Mouse (Mus musculus) embryo, embryonic 10 days (tissue): ENCODE data around the gene Prdm5.

Source experiments
- DNase-seq: peaks from one replicate; pipeline ENCODE4 v3.0.0-alpha.2; 2015; ENCODE audit warnings: low spot score

Gene Prdm5

DNA sequence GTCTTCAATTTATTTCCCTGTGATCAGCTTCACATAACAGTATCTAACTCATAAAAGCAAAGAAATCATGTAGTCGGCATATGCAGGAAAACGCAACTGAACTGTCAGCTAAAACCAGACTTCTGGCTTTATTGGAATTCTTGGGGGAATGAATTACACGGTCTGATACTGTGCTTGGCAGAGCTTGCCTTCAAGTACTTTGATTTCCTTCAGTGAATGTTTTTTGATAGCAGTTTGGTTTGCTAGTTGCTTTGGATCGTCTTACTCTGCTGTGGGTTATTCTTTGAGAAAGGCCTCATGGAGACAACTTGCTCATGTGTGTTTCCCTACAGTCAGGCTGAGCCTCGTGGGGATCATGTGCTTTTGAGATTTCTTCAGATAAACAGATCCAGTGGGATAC, 52.7 kb downstream of the Prdm5 start:
- no peak for DNase-seq

DNA sequence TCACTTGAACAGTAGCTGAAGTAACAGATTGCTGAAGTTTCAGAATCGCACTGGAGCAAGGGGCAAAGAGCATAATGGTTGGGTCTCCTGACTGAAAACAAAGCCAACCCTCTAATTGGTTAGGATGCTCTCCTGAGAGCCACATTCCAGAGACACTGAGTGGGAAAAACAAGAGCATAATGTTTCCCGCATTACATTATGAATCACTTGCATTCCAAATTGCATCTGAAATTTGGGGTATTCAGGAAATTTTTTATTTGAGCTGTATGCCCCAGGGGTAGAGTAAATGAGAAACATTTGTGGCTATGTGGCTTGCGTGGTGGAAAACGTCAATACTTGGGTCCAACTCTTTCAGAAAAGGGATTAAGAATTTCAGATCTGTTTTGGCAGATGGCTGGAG, 55.2 kb downstream of the Prdm5 start:
- no peak for DNase-seq

DNA sequence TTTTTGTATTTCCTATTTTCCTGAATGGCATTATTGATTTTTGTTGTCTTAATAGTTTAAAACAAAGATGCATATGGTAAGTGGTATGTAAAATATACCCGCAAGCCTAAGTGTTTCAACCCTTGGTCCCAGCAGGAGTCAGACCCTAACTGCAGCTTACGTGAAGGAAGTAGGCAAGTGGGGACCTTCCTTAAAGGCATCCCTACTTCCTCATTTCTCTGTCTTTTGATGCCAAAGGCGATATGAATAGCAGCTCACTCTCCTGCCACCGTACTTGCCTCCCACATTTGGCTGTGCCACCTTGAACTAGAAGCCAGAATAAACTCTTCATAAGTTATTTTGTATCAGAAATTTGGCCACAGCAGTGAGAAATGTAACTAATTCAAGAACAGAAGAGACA, 63.8 kb downstream of the Prdm5 start:
- no peak for DNase-seq

DNA sequence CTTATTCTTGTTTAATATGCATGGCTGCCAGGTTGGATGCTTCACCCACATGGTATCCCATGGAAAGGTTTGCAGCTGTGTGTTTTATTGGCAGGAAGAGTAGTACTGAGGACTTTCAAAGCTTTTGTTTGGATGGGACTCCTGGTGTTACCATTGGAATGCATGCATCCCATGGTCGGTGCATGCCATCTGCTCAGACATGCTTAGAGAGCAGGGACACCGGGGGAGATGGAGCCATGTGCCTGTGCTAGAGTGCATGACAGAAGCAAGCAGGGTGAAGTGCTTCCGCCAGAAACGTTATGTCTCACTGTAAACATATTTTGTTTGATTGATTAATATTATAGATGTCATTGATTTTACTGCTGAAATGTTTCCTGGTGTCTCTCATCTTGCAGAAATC, 70.3 kb downstream of the Prdm5 start:
- no peak for DNase-seq

DNA sequence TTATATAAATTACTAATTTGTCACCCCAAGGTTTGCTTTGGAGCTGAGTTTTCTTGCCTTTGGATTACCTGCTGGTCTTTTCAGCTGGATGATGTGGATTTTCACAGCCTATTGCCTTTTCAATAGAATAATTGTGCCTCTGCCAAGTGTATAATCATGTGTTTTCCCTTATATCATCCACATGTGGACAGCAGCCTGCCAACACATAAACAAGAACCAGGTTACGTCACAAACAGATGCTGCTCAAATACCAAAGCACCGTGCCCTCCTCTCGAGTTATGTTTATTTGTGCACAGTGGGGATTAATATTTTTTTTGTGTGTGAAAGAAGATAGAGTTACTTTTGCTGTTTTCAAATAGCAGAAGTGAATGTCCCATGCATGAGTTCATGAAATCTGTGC, 70.9 kb downstream of the Prdm5 start:
- DNase-seq = no peak

DNA sequence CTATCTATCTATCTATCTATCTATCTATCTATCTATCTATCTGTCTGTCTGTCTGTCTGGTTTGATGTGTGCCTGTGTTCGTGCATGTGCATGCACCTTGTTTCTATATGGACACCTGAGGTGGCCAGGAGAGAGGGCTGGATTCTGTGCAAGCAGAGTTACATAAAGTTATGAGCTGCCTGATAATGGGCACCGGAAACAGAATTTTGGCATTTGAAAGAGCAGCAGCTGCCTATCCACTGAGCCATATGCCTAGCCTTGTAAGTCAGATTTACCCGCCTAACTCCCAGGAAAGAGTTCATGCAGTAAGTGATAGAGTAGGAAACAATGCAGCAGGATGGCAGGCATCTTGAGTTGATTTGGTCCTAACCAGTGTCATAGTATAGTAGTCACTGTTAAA, 71.4 kb downstream of the Prdm5 start:
- no peak for DNase-seq

DNA sequence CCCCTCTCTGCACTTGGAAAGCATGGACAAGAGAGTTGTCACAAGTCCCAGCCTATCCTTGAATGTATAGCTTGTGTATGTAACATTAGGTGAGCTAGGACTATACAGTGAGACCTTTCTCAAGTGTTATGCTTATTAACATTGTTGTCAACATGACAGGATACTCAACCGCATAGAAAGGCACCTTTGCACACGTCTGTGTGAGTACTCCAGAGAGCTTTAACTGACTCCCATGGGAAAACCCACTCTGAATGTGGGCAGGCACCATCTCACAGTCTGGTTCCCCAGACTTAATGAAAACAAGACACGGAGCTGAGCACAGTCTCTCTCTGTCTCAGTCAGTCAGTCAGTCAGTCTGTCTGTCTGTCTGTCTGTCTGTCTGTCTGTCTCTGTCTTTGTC, 75.2 kb downstream of the Prdm5 start:
- no peak for DNase-seq

DNA sequence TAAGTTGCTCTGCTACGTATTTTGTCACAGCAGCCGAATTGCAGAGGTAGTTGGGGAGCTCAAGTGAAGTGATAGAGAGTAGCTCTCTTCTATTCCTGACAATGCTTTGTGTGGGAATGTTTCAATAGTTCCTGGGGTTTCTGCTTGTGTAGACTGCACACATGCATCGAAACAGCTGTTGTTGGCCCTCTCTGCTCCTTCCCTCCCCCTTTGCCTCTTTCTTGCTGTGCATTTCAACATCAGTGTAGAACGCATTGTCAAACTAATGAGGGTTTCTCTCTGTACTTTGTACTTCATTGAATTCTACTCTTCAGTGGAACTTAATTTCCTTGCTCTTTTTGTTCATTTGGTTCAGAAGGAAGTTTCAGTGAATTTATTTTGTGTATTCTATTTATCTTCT, 75.8 kb downstream of the Prdm5 start:
- peak; percentile 19 for DNase-seq

DNA sequence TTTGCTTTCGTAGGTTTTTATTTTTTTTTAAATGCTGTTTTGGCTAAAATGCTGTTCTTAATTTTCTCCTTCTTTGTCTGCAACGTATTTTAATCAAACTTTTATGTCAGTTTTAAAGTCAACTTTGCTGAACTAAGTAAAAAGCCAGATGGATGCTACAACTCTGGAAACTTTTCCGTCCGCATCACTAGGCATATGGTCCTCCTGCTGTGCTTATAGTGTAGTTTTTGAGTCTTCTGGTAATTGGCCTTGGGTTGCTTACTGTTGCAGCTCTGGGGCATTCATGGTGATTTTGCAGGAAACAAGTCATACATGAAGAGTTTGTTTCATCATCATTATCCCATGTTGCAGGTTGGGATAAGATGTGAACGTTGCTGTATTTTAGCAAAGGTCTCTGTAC, 81.8 kb downstream of the Prdm5 start:
- DNase-seq = no peak

DNA sequence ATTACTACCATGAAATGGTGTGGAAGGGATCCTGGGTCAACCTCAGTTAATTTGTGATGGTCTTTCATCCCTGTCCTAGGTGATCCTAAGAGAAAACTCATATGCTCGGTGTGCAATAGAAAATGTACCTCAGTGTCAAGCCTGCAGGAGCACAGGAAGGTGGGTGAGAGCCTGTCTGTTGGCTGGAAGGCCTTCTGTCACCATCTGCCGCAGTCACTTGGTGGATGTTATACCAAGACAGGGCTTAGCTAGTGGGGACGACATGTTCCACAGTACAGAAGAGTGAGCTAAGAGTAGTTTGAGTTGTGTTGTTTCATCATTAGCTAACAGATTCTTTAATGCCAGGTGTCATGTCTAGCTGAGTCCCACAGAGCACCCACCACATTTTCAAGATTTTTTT, 84.0 kb downstream of the Prdm5 start:
- DNase-seq = no peak

DNA sequence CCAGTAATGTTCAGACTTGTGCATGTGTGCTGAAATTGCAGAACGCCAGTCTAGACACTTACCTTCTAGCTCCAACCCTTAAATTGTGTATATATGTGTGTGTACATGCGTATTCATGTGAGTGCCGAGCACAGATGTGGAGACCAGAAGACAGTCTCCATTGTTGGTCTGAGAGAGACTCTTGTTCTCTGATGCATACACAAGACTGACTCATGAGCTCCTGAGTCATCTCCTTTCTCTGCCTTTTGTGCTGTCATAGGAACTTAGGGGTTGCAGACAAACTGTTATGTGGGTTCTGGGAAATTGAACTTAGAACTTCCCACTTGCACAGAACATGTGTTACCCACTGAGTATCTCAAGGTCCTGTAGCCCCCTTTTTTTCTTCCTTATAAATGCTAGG, 85.4 kb downstream of the Prdm5 start:
- no peak for DNase-seq

DNA sequence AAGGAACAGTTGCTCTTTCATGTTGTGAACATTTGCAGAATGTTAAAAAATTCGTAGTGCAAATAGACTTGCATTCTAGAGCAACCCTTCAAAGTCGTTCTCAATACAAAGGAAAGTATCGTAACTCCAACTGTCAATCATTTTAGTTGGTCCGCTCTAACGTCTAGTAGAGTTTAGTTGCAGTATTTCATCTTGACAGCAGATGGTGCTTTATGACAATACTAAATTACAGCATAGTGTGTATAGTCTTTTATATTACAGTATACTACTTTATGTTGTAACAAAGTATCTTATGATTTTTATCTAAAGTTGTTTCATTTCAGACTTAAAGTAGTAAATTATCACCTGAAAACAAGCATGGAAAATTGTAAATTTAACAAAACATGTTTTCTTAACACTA, 86.1 kb downstream of the Prdm5 start:
- DNase-seq = no peak

DNA sequence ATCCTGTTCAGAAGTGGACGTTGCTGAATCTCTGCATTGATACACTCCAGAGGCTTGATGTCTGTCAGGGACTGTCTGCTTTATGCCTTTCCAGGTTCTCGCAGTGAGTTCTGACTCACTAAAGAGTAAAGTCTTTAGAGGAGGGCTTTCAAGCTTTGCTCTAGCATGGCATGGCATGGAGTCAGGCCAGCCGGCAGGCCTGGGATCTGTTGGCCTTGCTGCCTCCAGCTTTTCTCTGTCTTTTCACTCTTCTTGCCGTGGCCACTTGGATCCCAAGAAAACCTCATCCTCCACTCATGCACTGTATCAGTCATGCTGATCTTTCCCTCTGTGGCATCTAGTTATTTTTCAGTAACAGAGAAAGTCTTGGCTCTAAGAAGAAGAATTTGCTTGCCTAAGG, 87.1 kb downstream of the Prdm5 start:
- no peak for DNase-seq

DNA sequence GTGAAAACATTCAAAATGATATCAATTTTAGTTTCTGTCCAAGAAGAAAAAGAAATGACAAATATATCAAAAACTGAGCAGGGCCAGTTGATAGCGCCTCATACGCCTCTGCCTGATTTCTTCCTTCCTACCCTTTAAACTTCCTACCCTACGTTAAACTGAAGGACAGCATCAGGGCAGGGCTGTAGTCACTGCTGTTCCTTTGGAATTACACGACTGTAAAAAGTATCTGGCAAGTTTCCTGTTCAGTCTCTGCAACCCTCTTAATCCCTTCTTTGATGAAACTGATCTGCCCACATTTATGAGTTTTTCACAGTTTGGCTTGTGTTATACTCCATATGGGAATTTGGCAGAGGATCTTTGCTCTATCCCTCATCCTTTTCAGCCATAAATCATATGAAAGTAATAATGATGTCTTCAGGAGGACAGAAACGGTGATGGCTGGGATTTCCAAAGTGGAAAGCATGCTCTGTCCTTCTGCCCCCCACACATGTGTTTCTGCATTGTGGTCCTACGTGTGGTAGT, 93.0 kb downstream of the Prdm5 start:
- DNase-seq = no peak

DNA sequence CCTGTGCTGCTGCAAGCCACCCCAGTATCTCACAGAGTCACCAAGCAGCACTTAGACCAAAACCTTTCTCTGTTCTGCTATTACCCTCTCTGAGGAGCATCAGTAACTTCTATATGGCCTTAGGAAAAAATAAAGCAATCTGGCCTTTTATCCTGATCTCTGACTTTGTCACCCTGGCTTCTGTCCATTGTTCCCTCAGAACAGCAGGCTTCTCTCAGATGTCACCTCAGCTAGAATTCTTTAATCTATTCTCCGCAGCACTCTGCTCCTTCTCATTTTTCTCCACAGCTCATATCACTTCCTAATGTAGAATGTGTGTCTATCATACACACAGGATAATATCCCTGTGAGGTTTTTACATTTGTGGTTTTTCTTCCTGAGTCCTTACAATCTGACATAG, 99.5 kb downstream of the Prdm5 start:
- no peak for DNase-seq

DNA sequence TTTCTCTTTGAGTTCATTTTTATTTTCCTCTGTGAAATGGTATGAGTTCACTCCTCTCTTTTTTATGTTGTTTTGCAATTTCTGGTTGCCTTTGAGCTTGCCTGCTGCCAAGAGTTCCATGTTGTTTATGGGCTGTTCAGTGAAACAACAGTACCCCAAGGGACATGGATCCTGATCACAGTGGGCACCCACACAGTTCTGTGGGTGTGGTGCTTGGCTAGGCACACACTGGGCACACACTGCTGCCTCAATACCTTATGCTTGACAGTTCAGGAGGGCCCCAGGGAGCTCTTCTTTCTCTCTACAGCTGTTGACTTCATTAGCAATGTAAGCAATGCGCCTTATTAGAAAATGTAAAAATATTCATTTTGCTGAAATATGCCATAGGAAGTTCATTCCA, 110.0 kb downstream of the Prdm5 start:
- no peak for DNase-seq

DNA sequence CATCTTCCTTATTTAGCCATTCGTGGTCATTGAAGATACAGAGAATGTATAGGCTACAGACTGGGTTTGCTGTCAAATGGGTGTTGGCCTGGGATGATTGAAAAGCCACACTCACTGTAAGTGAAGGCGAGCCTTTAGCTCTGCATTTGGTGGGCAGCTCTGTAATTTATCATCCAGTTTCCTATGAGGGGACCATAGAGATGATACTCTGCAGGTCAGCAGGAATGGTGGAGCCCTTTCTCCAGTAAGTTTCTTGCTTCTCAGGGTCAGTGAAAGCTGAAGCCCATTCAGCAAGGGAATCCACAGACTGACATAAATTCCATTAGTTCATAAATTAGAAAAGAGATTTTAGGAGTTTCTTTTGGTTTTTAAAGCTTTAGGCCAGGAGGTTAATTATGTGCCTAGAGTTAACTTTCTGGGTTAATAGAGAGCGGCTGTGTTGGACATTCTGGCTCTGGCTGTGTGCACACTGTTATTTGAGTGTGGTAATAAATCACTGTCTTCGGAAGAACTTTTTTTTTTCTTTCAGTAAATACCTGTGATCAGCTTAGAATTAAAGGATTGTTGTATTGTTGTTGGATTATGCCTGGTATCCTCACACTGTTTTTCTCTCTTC, 113.4 kb downstream of the Prdm5 start:
- DNase-seq = peak; percentile 9

DNA sequence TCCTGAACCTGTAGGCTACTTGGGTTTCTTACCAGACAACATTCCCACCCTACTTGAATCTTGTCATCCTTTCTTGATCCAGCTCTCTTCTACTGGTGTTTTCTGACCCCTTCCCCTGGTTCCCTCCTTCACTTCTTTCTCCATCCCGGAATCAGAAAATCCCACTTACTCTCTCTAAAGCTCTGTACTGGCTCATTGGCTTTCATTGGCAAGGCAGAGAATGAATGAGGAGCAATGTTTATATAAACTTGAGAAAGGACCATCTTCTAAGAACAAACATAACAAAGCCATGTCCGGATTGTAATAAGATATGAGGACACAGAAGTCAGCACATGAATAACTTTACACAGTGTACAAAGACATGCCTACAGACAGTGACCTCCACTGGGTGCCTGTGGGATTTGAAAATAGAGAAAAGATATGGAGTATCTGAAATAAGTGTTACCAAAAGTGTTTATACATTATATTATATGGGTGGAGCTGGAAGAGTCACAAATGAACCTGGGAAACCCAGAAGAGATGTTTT, 127.9 kb downstream of the Prdm5 start:
- DNase-seq = no peak

DNA sequence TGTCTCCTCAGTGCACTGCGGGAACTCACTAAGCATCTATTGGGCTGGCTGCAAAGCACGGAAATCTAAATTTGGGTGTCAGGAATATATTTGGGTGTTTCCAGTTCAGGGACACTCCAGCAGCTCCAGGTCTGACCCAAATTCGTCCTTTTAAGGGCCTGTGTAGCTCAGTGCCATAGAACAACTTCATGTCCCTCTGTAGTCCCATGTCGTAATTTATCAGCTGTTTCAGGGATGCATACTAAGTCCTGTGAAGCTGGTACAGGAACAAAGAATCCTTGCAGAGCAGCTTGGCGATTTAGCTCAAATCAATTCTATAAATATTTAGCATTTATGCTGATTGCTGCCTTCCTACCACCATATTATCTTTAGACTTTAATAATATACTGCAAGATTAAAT, 136.6 kb downstream of the Prdm5 start:
- no peak for DNase-seq

DNA sequence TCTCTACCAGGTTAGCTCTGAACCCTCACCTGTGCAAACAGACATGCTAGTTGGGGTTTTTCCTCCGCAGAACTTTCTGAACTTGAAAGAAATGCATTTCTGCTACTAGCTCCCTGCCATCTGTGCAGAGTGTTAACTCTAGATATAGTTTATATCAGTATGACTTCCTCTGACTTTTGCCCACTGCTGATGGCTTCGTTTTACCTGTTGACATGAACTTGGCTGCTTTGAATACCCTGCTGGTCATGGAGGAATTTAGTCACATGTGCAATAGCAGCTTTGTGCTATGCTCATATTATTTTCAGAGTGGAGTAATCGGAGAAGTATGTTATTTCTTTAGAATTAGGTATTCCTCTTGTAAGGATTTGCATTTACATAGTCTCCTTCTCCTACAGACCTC, 142.9 kb downstream of the Prdm5 start:
- no peak for DNase-seq

DNA sequence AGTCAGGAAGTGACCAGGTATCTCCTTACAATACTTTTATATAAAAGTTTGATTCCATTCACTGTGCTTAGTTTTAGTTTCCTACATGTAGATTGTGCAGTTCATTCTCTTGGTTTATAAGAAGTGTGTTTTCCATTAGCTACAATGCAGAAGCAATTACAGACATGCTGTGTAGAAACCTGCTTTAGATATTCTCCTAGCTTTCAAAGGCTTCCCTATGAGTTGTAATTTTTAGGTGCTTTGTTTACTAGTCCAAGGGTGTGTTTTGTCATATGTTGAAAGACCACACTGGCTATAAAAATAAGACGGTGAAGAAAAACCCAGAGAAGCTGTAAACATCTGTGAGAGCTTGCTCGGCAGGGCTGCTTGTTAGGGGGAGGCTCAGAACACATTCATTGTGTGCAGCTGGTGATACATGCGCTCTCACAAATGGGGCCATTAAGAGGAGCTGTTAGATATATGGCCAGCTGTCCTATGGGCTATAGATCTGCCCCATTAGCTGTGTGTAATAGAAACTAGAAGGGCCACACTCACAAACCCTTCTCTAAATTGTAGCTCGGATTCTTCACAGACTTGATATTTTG, 144.8 kb downstream of the Prdm5 start:
- peak; percentile 21 for DNase-seq

DNA sequence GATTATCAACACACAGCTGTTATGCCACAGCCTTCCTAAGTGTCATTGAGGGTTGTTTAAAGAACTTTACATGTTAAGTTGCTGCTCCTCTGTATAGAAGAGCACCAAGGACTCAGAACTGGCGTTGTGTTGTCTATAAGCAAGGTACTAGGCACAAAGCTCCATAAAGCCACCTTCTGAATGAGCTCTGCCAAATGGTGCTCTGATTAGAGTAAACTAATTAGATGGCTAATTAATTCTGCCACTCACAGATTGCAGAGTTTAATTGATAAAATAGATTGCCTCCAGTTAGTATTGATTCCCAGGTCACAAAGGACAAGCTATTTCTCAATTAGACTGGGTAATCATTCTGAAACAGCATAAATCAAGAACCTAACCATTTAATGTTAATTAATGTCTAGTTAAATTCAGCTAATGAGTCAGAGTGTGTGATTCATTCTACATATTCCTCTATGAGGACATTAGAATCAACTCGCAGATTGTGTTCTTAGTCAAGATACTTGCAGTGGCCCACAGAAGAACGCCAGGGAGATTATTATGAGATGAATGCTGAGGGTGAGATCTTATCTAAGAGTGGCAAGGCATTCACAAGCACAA, 147.0 kb downstream of the Prdm5 start:
- no peak for DNase-seq

DNA sequence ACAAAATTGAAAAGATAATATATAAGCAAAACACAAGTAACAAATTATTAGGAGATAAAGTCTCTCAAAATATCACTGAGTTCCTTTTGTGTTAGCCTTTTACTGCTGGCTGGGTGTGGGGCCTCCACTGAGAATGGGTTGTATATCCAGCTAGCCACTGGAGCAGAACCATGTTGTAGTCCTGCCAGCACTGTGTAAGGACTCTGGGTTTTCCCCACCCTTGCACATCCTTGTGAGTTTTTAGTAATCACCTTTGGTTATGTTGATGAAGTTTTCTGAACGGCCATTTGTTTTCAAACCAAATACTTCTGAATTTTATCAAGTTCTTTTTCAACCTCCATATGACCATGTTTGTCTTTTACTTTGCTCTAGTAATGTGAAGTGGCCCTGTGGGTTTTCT, 151.7 kb downstream of the Prdm5 start:
- no peak for DNase-seq

DNA sequence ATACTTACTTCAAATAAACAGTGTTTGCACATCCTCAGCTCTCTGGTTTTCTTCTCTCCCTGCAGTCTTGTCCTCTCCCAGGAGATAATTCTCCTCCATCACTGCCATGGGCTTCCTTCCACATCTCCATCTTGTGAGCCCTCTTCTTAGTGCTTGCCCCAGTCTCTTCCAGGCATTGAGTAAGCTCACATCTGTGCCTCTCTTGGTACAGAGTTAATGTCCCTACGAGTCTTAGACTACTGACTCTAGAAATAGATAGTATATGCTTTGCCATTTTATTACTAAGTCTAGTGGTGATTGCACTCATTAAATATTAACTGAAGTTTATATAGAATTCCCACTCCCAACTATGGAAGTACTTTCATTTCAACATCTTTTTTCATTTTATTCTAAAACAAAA, 154.0 kb downstream of the Prdm5 start:
- no peak for DNase-seq
